Mouse (Mus musculus) CH12.LX (cell line): ENCODE measurements around the gene Polr3g. TPM values are rescaled to one million over a fixed set of nuclear protein-coding genes. Genes with fewer than 3 reads are reported as not detected.
A peak's percentile ranks its signal among the peaks of the same experiment; 100 is the strongest.

Source experiments
- DNase-seq: peaks from one replicate; pipeline ENCODE4 v3.0.0-alpha.2; 2013; ENCODE audit errors: extremely low read depth
- H3K27ac ChIP-seq: 2 replicates; pipeline ENCODE4 v1.5.1; 2012; ENCODE audit warnings: low read depth, mild to moderate bottlenecking, control low read depth, moderate library complexity; ENCODE audit not compliant: insufficient read depth
- H3K27me3 ChIP-seq: replicated peaks from 2 replicates; pipeline ENCODE3; 2012; ENCODE audit warnings: inconsistent platforms
- H3K36me3 ChIP-seq, 2 experiments: replicated peaks in 1 of 2; 2 replicates each; pipeline versions ENCODE3 to v1.6.1; 2012; ENCODE audit warnings: inconsistent platforms in 1 of 2, low read length in 1 of 2, mild to moderate bottlenecking in 1 of 2, mixed read lengths in 1 of 2, moderate library complexity in 1 of 2; ENCODE audit not compliant: control insufficient read depth in 1 of 2, insufficient read depth in 1 of 2
- H3K4me1 ChIP-seq, 2 experiments: 2 replicates each; pipeline ENCODE4 v1.6.1; 2012; ENCODE audit warnings: inconsistent platforms in 1 of 2, moderate library complexity in 1 of 2; ENCODE audit not compliant: insufficient read depth in 2 of 2, control insufficient read depth in 1 of 2
- H3K4me2 ChIP-seq: 2 replicates; pipeline ENCODE4 v1.6.1; 2012; ENCODE audit warnings: low read depth, mild to moderate bottlenecking, control low read depth; ENCODE audit not compliant: poor library complexity, insufficient read depth, severe bottlenecking
- H3K4me3 ChIP-seq, 3 experiments: fragments of 150-350 bp in 1 of 3; sonication (generic) in 1 of 3; replicated peaks in 1 of 3; 2 replicates each; pipeline versions ENCODE3 to v1.5.1; 2011 to 2012; ENCODE audit warnings: low read depth in 2 of 3, low read length in 2 of 3, mild to moderate bottlenecking in 2 of 3, moderate library complexity in 2 of 3, control low read depth in 1 of 3, improper control_type of control experiment in 1 of 3, inconsistent platforms in 1 of 3, mixed read lengths in 1 of 3; ENCODE audit not compliant: poor library complexity in 1 of 3
- H3K79me2 ChIP-seq: replicated peaks from 2 replicates; pipeline ENCODE4 v1.6.1; 2012; ENCODE audit warnings: mild to moderate bottlenecking, moderate library complexity; ENCODE audit not compliant: control insufficient read depth, poor library complexity, insufficient read depth, severe bottlenecking; ENCODE audit errors: extremely low read depth
- H3K9ac ChIP-seq: 2 replicates; pipeline ENCODE4 v1.6.1; 2012; ENCODE audit warnings: low read depth, mild to moderate bottlenecking, control low read depth, moderate library complexity; ENCODE audit not compliant: insufficient read depth
- H3K9me3 ChIP-seq: replicated peaks from 2 replicates; pipeline ENCODE3; 2012; ENCODE audit warnings: low read length, inconsistent platforms, mixed read lengths
- BHLHE40 ChIP-seq: IDR thresholded peaks from 2 replicates; pipeline ENCODE4 v1.6.1; 2011; ENCODE audit warnings: mild to moderate bottlenecking, low read depth, low read length, improper control_type of control experiment
- CHD1 ChIP-seq: IDR thresholded peaks from 2 replicates; pipeline ENCODE4 v1.6.1; 2012; ENCODE audit warnings: low read depth, low read length, improper control_type of control experiment, inconsistent platforms
- E2F4 ChIP-seq: IDR thresholded peaks from 2 replicates; pipeline ENCODE4 v1.6.1; 2011; ENCODE audit warnings: low read depth, low read length, improper control_type of control experiment; ENCODE audit not compliant: insufficient replicate concordance
- ELF1 ChIP-seq: IDR thresholded peaks from 2 replicates; pipeline ENCODE4 v1.6.1; 2014; ENCODE audit warnings: low read depth, mild to moderate bottlenecking, inconsistent platforms, low read length, improper control_type of control experiment
- ETS1 ChIP-seq: conservative IDR thresholded peaks from 2 replicates; pipeline ENCODE4 v1.6.1; 2012; ENCODE audit warnings: low read depth, mild to moderate bottlenecking, inconsistent platforms, low read length, improper control_type of control experiment, moderate library complexity
- HCFC1 ChIP-seq: IDR thresholded peaks from 2 replicates; pipeline ENCODE4 v1.6.1; 2012; ENCODE audit warnings: low read depth, mild to moderate bottlenecking, inconsistent platforms, low read length, improper control_type of control experiment
- IRF4 ChIP-seq: IDR thresholded peaks from 2 replicates; pipeline ENCODE4 v1.6.1; 2014; ENCODE audit warnings: low read depth, mild to moderate bottlenecking, inconsistent platforms, low read length, improper control_type of control experiment
- KAT2A ChIP-seq: IDR thresholded peaks from 2 replicates; pipeline ENCODE4 v1.6.1; 2012; ENCODE audit warnings: low read length, improper control_type of control experiment, inconsistent platforms; ENCODE audit not compliant: insufficient replicate concordance
- MAX ChIP-seq: IDR thresholded peaks from 2 replicates; pipeline ENCODE4 v1.6.1; 2011; ENCODE audit warnings: low read length, improper control_type of control experiment
- NELFE ChIP-seq: IDR thresholded peaks from 2 replicates; pipeline ENCODE4 v1.6.1; 2011; ENCODE audit warnings: low read depth, low read length, improper control_type of control experiment
- NRF1 ChIP-seq: IDR thresholded peaks from 2 replicates; pipeline ENCODE4 v1.6.1; 2014; ENCODE audit warnings: low read depth, mild to moderate bottlenecking, inconsistent platforms, low read length, improper control_type of control experiment, moderate library complexity
- PAX5 ChIP-seq: IDR thresholded peaks from 2 replicates; pipeline ENCODE4 v1.6.1; 2012; ENCODE audit warnings: low read length, inconsistent platforms, mixed read lengths
- POLR2AphosphoS2 ChIP-seq: IDR thresholded peaks from 2 replicates; pipeline ENCODE4 v1.6.1; 2011; ENCODE audit warnings: low read depth, low read length, improper control_type of control experiment
- TBP ChIP-seq: conservative IDR thresholded peaks from 2 replicates; pipeline ENCODE4 v1.6.1; 2011; ENCODE audit warnings: low read depth, low read length, improper control_type of control experiment
- TCF12 ChIP-seq: IDR thresholded peaks from 2 replicates; pipeline ENCODE4 v1.6.1; 2014; ENCODE audit warnings: low read depth, mild to moderate bottlenecking, inconsistent platforms, low read length, improper control_type of control experiment
- UBTF ChIP-seq: IDR thresholded peaks from 2 replicates; pipeline ENCODE4 v1.6.1; 2012; ENCODE audit warnings: low read depth, mild to moderate bottlenecking, inconsistent platforms, low read length, improper control_type of control experiment, moderate library complexity
- dilution Hi-C: fragments of 300-500 bp; cut with MboI; formaldehyde crosslinking; loops from 2 replicates; pipeline ENCODE4 v1.14.3; 2020; ENCODE audit warnings: low sequenced_read_pairs; ENCODE audit not compliant: extremely low pct_unique_long_range_greater_than_20kb, extremely low pct_ligation_motif_present
- in situ Hi-C: fragments of 300-500 bp; cut with MboI; formaldehyde crosslinking; loops from 3 replicates; pipeline ENCODE4 v1.14.3; 2019; ENCODE audit warnings: low sequenced_read_pairs, low pct_ligation_motif_present, low pct_unique_long_range_greater_than_20kb, mixed read lengths
- polyA plus RNA-seq: library from polyadenylated mRNA; unstranded; fragments of >175 nt; gene quantifications from 2 replicates; pipeline ENCODE4 v1.2.1, GENCODE M21; 2012; ENCODE audit warnings: low read depth; ENCODE audit not compliant: insufficient read length
- total RNA-seq, 2 experiments: library from RNA; depleted of rRNA; stranded (reverse); fragments of 300-350 nt in 1 of 2; fragments of >200 nt in 1 of 2; gene quantifications; 2 replicates each; pipeline ENCODE4 v1.2.3; 2012 to 2014

Polr3g gene
- total and polyA plus RNA-seq, 3 experiments: 19.1 to 52.5 (median 45.2) TPM

GRCm38 (mm10) chr13:81689587-81689986 lies 21.2 kb downstream of the Polr3g start:
- Histone ChIP-seq H3K36me3 (peaks cover 14 to 66% of the 10 kb centered on the region in 2 experiments), H3K79me2 (no peaks in the 10 kb centered on the region), H3K9ac (no peak overlapping the region), H3K4me3 (no peak overlapping the region), H3K9me3 (no peaks in the 10 kb centered on the region)
- no peak for DNase-seq
- in situ Hi-C loops: no loop called here
- TF ChIP-seq NRF1 (no peak), ELF1 (no peak), IRF4 (no peak), ETS1 (no peak), TBP (no peak), KAT2A (no peak), TCF12 (no peak), HCFC1 (no peak), POLR2AphosphoS2 (no peak), CHD1 (no peak), PAX5 (no peak), UBTF (no peak), NELFE (no peak), MAX (no peak), E2F4 (no peak)
- TF ChIP-seq, all 38 proteins: peak for 0
- H3K4me2 ChIP-seq: no peak overlapping the region
- H3K27ac ChIP-seq: no peak overlapping the region
- no peaks in the 10 kb centered on the region for H3K27me3 ChIP-seq
- dilution Hi-C loops: no loop called here
- H3K4me1 ChIP-seq: peaks cover 0 to 16% of the 10 kb centered on the region in 2 experiments; a peak in 2 of 4 replicates

GRCm38 (mm10) chr13:81684884-81685283 lies 25.9 kb downstream of the Polr3g start:
- no peak overlapping the region for H3K4me2 ChIP-seq
- dilution Hi-C loops: no loop called here

More at GRCm38 (mm10) chr13:81684884-81685283, 25.9 kb downstream of the Polr3g start:
- in situ Hi-C loops: no loop called here
- no peaks in the 10 kb centered on the region for H3K79me2 ChIP-seq
- H3K4me3 ChIP-seq: no peak overlapping the region
- peaks cover 19 to 70% of the 10 kb centered on the region in 2 experiments for H3K36me3 ChIP-seq
- peaks cover 0 to 3% of the 10 kb centered on the region in 2 experiments; a peak in 1 of 4 replicates for H3K4me1 ChIP-seq
- no peaks in the 10 kb centered on the region for H3K27me3 ChIP-seq
- no peaks in the 10 kb centered on the region for H3K9me3 ChIP-seq
- no peak overlapping the region for H3K27ac ChIP-seq
- peak; percentile 28 for DNase-seq
- H3K9ac ChIP-seq: no peak overlapping the region
- peak; percentile 30; the same call in 1 of the 2 replicates for TF ChIP-seq BHLHE40
- TF ChIP-seq MAX: no peak
